Mouse (Mus musculus): Measurements from ENCODE around the gene Kat8.
"Not testable (repeated sequence)": the region's sequence is repeated elsewhere in the genome, so short reads cannot be mapped to it uniquely, and the experiment has no call there.

Gene Kat8

DNA sequence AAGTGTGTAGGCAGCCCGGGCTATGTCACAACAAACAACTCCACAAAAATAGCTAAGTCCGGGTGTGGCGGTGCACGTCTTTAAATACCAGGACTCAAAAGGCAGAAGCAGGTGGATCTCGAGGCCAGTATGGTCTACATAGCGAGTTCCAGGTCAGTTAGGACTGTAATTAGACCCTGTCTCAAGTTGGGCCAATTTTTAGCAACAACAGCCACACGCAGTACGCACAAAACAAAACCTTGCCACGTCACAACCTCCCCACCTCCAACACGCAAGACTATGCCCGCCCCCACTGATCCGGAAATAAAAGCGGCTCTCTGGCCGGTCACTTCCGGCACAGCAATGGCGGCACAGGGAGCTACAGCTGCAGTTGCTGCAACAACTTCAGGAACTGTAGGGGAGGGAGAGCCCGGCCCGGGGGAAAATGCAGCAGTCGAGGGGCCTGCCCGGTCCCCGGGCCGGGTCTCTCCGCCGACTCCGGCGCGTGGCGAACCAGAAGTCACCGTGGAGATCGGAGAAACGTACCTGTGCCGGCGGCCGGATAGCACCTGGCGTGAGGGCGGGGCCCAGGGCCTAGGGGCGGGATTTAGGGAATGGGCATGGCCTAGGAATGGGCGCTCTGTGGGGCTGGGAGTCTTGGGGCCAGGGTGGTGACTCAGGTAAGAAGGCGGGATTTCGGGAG is at the start of gene Kat8:
Kat8 (plus strand) TSS at position 327 of the 682 bp plus-strand sequence.
- DNase-seq (ENCODE audit: extremely low read depth, low read depth, low spot score): no peak

- DNase-seq (ENCODE audit: extremely low read depth, low read depth, low spot score): no peak
These were observed 45.9 kb upstream of the Kat8 start for GRCm38 (mm10) chr7:127866434-127866833.

- DNase-seq (ENCODE audit: extremely low read depth, low read depth, low spot score): no peak
These were observed 44.7 kb upstream of the Kat8 start for GRCm38 (mm10) chr7:127867641-127868040.

DNA sequence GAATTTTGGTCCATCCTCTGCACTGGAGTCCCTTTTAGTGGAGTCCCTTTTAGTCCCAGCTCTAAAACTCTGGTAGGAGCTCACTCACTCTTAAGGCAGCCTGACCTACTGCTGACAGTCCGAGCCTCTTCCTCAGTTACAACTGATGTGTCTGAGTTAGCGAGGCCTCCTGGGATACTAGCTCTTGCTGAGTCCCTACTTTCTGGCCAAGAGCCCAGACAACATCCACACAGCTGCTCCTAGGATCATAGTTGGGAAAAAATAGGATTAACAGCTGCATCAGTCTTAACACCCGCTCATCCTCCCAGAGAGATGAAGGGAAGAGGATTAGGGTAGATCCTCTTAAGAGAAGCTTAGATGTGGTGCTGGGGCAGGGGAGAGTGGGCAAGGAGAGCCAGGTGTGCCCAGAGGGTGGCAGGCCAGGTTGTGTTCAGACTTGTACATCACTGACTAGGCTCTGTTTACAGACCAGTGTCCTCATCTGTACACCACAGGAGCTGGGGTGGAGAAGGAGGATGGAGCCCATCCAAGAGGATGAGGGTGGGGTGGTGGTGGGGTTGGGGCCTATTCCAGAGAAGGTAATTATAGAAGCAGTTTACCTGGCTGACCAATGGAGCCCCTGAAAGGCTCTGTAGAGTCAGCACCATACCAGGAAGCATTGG is 43.0 kb upstream of the Kat8 start:
- no peak for DNase-seq (ENCODE audit: extremely low read depth, low read depth, low spot score)

DNA sequence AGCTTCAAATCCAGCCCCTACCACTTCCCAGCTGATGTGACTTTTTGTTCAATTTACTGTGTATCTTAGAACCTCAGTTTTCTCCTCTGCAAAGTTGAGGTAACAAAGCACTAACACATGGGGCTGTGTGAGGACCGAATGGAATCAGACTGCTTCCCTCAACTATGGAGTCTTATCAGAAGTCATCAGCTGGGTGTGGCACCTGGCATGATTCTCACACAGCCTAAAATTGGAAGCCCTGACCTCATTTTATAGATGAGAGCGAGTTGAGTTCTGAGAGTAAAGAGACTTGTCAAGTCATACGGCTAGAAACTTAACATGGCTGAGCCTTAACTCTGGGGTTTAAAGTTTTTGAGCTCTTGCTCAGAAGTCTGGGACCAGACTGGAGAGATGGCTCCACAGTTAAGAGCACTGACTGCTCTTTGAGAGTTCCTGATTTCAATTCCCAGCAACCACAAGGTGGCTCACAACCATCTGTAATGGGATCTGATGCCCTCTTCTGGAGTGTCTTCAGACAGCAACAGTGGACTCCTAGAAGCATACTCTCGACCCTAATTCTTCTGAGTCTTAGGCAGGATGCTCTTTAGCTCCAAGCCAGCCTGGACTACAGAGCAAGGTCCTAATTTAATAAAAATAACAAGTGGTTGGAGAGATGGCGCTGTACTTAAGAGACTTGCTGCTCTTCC is 42.0 kb upstream of the Kat8 start:
- no peak for DNase-seq (ENCODE audit: extremely low read depth, low read depth, low spot score)

DNA sequence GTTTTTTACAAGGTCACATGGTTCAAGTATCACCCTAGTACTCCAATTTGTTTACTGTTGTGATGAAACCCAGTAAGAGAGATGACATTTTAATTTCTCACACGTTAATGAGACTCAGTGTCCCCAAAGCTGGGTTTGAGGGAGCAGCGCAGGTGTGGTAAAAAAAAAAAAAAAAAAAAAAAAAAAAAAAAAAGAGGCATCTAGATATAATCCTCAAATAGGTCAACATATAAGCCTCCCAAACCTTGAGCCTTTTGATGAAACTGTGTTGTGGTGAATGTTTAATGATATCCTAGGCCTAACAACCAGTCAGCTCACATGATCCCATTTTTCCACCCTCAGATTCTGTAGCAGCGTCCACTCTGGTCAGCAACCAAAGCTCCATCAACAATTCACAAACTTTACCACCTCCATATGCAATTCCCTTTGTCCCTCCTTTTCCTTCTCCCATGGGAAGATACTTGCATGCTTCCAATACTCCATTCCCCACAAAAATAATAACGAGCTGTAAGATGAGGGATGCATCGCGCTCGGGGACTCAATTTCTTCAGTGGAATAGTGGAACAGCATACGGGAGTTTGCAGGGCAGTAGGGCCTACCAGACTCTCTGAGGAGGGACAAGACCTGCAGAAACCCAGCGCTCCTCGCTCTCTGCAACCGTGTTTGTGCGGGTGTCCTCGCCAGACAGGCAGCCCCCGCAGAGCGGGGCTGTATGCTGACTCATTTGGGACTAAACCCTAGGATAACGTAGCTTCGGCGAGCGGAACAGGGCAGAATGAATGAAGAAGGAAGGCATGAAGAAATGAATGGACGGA is 37.3 kb upstream of the Kat8 start:
- DNase-seq (ENCODE audit: extremely low read depth, low read depth, low spot score): no peak

DNA sequence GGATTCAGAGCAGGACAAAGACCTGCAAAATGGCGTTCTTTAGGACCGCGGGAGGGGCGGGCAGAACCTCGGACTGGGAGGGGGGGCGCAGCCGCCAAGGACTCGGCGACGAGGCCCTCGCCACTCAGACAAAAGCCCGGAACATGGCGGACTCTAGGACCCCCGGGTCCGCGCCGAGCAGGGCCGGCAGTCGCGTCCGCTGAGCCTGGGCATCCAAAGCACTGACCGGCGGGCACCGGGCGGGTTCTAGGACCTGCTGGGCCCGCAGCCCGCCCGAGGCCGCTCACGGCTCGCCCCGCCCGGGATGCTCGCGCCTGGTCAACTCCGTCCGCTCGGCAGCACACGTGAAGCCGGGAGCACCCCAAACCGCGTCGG is 36.7 kb upstream of the Kat8 start:
- no peak for DNase-seq (ENCODE audit: extremely low read depth, low read depth, low spot score)

DNA sequence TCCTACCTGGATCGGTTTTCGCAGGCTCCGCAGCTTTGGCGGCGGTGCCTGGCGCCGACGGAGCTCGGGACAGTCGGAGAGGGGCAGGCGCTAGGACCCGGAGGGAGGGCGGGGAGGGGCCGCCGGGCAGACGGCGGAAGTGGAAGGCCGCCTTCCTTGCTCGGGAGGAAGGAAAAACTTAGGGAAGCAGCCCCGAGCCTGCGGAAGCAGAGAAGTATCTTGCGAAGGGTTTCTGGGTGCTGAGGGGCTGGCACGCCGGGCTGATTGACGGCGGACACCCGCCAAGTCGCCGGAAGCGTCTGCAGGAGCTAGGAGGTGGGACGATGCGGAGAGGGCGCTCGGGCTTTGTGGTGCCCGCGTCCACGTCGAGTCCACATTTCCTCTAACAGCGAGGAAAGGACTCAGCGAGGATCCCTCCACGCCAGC is 36.3 kb upstream of the Kat8 start, which contains the start of gene Zfp646:
Zfp646 (plus strand) TSS at position 181 of the 426 bp plus-strand sequence.
- DNase-seq (ENCODE audit: extremely low read depth, low read depth, low spot score): no peak

DNA sequence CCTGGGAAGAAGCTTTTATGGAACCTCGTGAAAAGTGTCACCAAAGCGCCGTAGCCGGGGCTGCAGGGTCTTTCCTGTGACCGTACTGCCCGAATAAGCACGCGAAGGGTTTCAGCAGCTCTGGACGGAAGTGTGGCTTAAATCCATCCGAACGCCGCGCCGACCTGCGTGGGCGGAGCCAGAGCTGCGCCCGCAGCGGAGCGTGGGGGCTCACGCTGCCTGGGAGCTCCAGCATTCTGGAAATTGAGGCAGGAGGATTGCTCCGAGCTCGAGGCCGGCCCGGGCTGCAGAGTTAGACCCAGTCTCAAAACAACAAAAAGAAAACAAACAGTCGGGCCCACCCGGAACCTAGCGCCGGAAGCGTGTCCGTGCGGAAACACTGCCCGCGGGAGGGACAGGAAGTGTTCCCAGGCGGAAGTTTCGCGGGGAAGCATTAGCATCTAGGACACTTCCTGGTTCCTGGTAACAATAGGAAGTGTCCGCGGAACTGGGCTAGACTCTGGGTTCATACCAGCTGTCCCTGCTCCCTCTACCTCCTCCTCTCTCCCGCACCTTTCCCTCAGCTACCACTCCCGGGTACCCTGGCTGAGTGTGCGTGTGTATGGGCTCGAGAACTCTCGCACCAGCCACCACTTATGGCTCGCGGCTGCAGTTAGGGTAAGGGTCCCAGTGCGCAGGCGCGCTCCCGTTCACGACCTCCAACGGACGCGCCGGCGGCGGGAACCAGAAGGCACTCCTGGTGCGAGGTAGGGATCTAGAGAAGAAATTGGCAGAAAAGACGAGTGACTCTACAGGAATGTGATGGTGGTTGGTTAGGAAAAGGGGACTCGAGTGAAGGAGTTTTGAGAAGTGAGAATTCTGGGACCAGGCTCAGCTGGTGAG is 35.6 kb upstream of the Kat8 start, which contains the start of gene Zfp668:
Zfp668 (minus strand) TSS at position 362 of the 882 bp plus-strand sequence.
- peak; percentile 52 for DNase-seq (ENCODE audit: extremely low read depth, low read depth, low spot score)

DNA sequence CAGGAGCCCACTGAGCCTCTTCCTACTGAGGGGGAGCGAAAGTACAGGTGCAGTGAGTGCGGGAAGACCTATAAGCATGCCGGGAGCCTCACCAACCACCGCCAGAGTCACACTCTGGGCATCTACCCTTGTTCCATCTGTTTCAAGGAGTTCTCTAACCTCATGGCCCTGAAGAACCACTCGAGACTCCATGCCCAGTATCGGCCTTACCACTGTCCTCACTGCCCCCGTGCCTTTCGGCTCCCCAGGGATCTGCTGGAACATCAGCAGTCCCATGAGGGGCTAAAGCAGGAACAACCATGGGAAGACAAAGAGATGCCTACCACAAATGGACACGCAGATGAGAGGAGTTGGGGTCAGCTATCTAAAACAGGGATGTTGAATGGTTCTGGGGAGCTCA is 33.0 kb upstream of the Kat8 start:
- DNase-seq (ENCODE audit: extremely low read depth, low read depth, low spot score): no peak

DNA sequence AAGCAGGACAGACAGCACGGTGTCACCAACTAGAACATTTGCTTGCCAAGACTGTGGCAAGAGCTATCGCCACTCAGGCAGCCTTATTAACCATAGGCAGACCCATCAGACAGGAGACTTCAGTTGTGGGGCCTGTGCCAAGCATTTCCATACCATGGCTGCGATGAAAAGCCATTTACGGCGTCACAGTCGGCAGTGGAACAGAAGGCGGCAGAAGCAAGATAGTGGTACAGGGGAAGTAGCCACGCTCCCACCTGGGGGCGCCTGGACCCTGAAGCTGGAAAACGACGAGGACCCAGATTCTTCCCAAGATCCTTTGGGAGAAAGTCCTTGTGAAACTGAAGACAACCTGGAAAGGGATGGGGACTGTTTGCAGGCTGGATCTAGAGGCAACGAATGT is 31.9 kb upstream of the Kat8 start:
- DNase-seq (ENCODE audit: extremely low read depth, low read depth, low spot score): no peak

- DNase-seq (ENCODE audit: extremely low read depth, low read depth, low spot score): no peak
These were observed 26.4 kb upstream of the Kat8 start for GRCm38 (mm10) chr7:127885951-127886350.

GRCm38 (mm10) chr7:127886551-127886950 is 25.8 kb upstream of the Kat8 start:
- DNase-seq (ENCODE audit: extremely low read depth, low read depth, low spot score): no peak

DNA sequence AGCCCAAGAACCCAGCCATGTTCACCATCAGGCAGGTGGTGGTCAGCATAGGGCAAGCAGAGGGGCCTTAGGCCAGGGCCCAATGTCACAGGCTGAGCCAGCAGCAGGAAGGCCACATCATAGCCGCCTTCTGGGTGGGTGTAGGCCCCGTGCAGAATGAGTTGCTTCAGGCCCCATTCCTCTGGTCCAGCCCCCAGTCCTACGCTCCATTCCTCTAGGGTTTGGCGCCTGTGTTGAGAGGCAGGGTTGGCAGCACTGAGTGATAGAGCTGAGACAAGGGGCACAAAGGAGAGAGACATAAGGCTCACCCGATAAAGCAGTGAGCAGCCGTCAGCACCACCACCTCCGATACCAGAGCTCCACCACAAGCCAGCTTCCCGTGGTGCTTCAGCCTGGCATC is 25.1 kb upstream of the Kat8 start:
- DNase-seq (ENCODE audit: extremely low read depth, low read depth, low spot score): no peak

DNA sequence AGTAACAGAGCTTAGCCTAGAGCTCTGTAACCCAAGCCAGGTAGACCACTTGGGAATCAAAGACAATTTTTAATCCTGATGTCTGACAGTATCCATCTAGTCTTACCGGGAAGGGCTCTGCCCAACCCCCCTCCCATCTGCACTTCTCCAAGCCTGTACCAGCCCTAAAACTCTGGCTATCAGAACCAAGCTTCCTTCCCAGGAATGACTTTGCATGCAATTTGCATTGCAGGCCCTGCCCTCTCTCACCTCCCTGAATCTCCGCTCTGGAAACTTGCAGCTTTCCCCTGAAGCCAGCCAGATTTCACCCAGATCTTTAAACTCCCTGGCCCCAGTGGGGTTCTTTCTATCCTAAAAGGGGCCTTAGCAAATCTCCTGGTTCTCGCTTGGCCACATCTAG is 24.5 kb upstream of the Kat8 start:
- no peak for DNase-seq (ENCODE audit: extremely low read depth, low read depth, low spot score)

DNA sequence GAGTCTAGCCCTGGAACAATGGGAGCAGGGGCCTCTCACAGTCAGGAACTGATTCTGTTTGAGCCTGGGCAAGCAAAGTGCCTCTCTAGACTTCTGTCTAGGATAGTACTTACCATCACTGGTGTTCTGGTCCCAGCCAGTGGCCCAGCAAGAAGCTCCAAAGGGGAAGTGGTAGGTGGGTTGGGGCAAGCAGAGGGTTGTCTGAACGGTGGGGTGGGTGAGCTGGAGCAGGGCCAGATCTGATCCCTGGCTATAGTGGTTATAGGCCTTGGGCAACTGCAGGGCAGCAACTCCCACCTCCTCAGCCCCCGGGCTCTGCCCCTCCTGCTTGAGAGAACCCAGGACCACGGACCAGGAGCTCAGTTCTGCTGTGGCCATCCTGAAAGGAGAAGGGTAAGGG is 23.5 kb upstream of the Kat8 start:
- DNase-seq (ENCODE audit: extremely low read depth, low read depth, low spot score): no peak

DNA sequence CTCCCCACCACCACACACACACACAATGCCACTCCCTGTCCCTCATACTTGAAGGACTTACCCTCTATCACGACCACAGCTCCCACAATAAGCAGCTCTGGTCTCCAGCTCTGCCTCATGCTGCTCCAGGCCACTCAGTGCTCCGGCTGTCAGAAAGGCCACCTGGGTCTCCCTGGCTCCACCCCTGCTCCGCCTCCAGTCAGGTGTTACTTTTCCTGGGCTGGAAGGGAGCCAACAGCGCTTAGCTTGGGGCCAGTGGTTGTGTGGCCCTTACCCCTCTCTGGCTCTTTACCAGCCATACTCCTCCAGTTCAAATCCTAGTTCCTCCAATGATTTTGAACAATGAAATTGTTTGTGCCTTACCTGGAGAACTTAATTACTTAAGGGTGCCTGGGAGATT is 21.5 kb upstream of the Kat8 start, which contains the start of gene Prss53:
Prss53 (minus strand) TSS at position 173 of the 400 bp plus-strand sequence.
- no peak for DNase-seq (ENCODE audit: extremely low read depth, low read depth, low spot score)

DNA sequence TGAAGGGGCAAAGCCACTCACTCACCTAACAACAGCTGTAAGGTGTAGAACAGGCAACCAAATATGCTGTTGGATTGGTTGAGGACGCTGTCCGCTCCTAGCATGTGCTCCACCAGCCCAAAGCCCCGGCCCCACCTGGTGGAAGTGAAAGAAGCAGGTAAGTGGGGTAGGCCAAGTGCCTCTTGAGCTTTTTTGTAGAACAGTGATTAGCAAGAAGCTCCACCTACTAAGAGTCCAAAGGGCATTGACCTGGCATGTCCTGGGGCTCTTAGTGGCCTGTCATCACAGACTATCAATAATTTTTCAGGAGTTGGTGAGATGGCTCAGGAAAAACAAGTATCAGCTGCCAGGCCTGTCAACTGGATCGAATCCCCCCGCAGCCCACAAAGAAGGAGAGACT is 17.8 kb upstream of the Kat8 start:
- DNase-seq (ENCODE audit: extremely low read depth, low read depth, low spot score): no peak

- DNase-seq (ENCODE audit: extremely low read depth, low read depth, low spot score): no peak
These were observed 16.9 kb upstream of the Kat8 start, which contains the start of the genes Gm21974 and Vkorc1 for GRCm38 (mm10) chr7:127895442-127895841. Gm21974 (minus strand) TSS chr7:127895454. Vkorc1 (minus strand) TSS chr7:127895617.

- DNase-seq (ENCODE audit: extremely low read depth, low read depth, low spot score): not testable (repeated sequence)
These were observed 16.4 kb upstream of the Kat8 start for GRCm38 (mm10) chr7:127895891-127896290.
